Mouse (Mus musculus): ENCODE measurements around the gene Cnnm2. TPM values are rescaled to one million over a fixed set of nuclear protein-coding genes. Genes with fewer than 3 reads are reported as not detected.
"Not testable (repeated sequence)": the region's sequence is repeated elsewhere in the genome, so short reads cannot be mapped to it uniquely, and the experiment has no call there.

Gene Cnnm2
- polyA plus RNA-seq, 1 experiment from 2014 or later: 3.9 TPM

DNA sequence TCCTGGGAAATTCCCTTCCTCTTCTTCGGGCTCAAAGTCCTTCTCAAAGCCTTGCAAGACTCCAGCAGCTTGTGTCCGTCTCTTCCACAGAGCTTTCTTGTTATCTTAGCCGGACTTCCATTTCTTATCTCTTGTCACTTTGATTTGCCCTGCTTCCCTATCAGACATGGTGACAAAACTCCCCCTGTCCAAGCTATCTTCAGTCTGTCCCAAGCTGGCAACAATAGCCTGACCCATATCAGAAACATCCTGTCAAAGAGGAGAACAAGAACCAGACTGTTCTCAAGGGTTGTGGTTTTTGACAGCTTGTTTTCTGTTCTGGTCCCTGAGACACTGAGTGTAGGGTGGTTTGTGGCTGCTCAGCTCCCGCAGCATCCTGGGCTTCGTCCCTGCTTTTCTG, 26.2 kb upstream of the Cnnm2 start:
- H3K27me3 ChIP-seq: no peaks in the 10 kb centered on the region
- WGBS: 72% methylated on average over 5 of the region's 5 CpGs
- no peaks in the 10 kb centered on the region for H3K36me3 ChIP-seq (replicated peaks)
- H3K4me2 ChIP-seq: no peak overlapping the region
- no peaks in the 10 kb centered on the region for H3K4me1 ChIP-seq
- no peaks in the 10 kb centered on the region for H3K9me3 ChIP-seq
- no peak overlapping the region for H3K9ac ChIP-seq
- H3K4me3 ChIP-seq (replicated peaks): no peak overlapping the region
- no peak overlapping the region for H3K27ac ChIP-seq
- ATAC-seq (ENCODE audit: low FRiP score): no peak

DNA sequence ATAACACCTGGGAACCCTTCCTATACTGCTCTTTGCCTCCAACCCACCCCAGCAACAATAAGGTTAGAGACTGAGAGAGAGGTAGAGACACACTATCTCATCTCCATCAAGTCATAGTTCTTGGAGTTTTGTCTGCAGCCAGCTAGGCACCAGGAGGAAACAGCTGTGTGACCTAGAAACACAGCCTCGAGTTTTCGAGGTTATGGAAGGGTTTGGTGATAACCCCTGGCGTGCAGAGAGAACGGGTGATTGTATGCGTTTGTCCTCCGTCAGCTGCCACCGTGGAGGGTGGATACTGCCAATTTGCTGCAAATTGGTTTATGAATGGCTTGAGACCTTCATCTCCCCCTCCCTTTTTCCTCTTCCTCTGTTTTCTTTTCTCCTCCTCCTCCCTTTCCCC, 24.3 kb upstream of the Cnnm2 start:
- H3K9me3 ChIP-seq: no peaks in the 10 kb centered on the region
- H3K27me3 ChIP-seq: no peaks in the 10 kb centered on the region
- no peak for ATAC-seq (ENCODE audit: low FRiP score)
- H3K27ac ChIP-seq: no peak overlapping the region
- H3K4me2 ChIP-seq: no peak overlapping the region
- WGBS: 87% methylated on average over 7 of the region's 7 CpGs
- H3K4me3 ChIP-seq (replicated peaks): no peak overlapping the region
- no peak overlapping the region for H3K9ac ChIP-seq
- no peaks in the 10 kb centered on the region for H3K36me3 ChIP-seq (replicated peaks)
- no peaks in the 10 kb centered on the region for H3K4me1 ChIP-seq

DNA sequence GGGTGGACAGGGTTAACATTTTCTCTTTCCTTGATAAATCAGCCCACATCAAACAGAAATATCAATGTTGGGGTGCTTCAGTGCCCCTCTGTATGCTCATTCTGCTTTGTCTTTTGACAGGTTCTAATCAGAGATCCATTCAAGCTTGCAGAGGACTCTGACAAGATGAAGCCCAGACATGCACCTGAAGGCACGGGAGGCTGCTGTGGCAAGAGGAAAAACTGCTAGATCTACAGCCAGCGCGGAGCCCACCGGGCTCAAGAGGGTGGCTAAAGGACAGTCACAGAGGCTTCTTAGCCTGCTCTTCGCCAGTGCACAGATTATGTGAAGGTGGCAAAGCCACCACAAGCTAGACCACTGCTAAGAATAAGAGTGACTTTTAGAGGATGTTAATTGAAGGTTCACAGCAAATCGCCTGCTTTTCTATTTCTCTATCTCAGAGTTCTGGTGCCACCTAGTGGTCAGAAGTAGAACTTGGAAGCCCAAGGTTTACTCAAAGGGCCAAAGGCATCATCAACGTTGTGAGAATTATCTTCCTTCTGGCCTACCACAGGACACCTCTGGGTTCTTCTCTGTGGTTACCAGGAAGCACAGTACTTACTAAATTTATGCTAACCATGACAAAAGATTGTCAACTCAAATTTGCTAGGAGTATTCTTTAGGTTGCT, 20.9 kb upstream of the Cnnm2 start:
- Histone ChIP-seq H3K4me2 (no peak overlapping the region), H3K4me3 (replicated peaks) (no peak overlapping the region), H3K9me3 (no peaks in the 10 kb centered on the region), H3K27ac (no peak overlapping the region), H3K9ac (no peak overlapping the region), H3K36me3 (replicated peaks) (no peaks in the 10 kb centered on the region), H3K27me3 (no peaks in the 10 kb centered on the region), H3K4me1 (no peaks in the 10 kb centered on the region)
- ATAC-seq (ENCODE audit: low FRiP score): no peak
- 54% methylated on average over 7 of the region's 7 CpGs for WGBS

DNA sequence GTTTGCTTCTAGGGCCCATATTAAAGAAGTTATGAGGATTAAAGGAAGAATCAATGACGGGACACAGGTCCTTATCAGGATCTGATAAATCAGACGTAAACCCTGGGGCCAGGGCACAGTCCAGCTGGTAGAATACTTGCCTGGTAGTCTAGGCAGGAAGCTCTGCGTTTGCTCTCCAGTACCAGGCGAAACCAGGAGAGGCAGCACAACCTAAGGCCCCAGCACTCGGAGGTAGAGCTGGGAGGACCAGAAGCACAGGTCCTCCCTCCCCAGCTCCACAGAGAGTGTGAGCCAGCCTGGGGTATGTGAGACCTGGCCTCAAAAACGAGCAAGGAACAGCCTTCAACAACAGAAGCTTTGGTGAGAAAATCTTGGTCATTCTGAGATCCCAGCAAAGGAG, 19.8 kb upstream of the Cnnm2 start:
- no peak overlapping the region for H3K4me2 ChIP-seq
- 60% methylated on average over 6 of the region's 6 CpGs for WGBS
- H3K4me1 ChIP-seq: no peaks in the 10 kb centered on the region
- no peak for ATAC-seq (ENCODE audit: low FRiP score)
- no peak overlapping the region for H3K27ac ChIP-seq
- no peak overlapping the region for H3K4me3 ChIP-seq (replicated peaks)
- H3K36me3 ChIP-seq (replicated peaks): no peaks in the 10 kb centered on the region
- H3K27me3 ChIP-seq: no peaks in the 10 kb centered on the region
- no peak overlapping the region for H3K9ac ChIP-seq
- no peaks in the 10 kb centered on the region for H3K9me3 ChIP-seq

DNA sequence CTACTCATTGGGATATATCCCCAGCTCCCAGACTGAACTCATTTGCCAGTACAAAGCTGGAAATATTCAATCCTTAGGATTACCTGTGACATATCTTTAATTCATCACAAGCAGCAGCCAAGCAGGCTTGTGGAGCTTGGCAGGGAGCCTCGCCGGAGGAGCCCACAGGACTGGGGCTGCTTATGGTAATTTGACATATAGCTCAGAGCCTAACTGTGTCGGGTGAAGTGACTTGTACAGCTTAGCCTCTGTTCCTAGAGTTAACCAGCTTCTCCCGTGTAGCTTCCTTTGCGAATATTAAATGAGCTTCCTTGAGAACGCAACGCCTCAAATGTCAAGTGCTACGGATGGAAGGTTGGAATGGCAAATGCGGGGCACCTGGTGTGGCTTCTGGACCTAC, 16.7 kb upstream of the Cnnm2 start:
- WGBS: 71% methylated on average over 9 of the region's 9 CpGs
- Histone ChIP-seq H3K4me2 (no peak overlapping the region), H3K27me3 (no peaks in the 10 kb centered on the region), H3K4me1 (no peaks in the 10 kb centered on the region), H3K27ac (no peak overlapping the region), H3K9me3 (no peaks in the 10 kb centered on the region), H3K9ac (no peak overlapping the region), H3K36me3 (replicated peaks) (no peaks in the 10 kb centered on the region), H3K4me3 (replicated peaks) (no peak overlapping the region)
- no peak for ATAC-seq (ENCODE audit: low FRiP score)

DNA sequence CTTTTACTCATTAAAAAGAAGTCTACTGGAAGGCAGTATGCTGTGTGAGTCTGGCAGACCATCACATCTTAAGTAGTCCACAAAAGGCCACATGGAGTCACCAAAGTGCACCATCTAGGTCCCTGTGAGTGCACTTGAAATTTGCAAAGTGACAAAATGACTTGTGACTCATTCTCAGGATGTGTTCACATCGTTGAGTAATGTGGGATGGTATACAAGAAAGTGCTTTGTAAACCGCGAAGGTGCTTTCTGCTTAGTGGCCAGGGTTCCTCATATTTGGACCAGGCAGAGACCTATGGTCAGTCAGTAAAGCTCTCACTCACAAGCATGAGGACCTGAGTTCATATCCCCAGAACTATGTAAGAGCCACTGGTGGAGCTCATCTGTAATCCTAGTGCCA, 13.6 kb upstream of the Cnnm2 start:
- no peaks in the 10 kb centered on the region for H3K4me1 ChIP-seq
- H3K9ac ChIP-seq: no peak overlapping the region
- no peaks in the 10 kb centered on the region for H3K36me3 ChIP-seq (replicated peaks)
- H3K4me2 ChIP-seq: no peak overlapping the region
- H3K4me3 ChIP-seq (replicated peaks): no peak overlapping the region
- H3K27ac ChIP-seq: no peak overlapping the region
- no peaks in the 10 kb centered on the region for H3K9me3 ChIP-seq
- ATAC-seq (ENCODE audit: low FRiP score): no peak
- no peaks in the 10 kb centered on the region for H3K27me3 ChIP-seq
- WGBS: 86% methylated on average over 3 of the region's 3 CpGs

DNA sequence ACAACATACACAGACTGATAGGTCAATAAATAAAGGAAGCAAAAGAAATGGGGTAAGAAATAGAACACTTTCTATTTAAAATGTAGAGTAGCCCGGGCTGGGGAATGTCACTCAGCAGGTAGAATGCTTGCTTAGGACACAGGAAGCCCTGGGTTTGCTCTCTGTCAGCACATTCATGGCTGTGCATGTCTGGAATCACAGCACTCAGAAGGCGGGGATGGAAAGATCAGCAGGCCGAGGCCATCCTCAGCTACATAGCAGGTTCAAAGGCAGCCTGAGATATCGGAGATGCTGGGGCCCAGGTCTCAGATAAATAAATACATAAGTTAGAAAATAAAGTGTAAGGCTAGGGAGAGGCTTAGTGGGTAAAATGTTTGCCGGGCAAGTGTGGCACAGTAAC, 9.2 kb upstream of the Cnnm2 start:
- Histone ChIP-seq H3K27me3 (no peaks in the 10 kb centered on the region), H3K4me1 (no peaks in the 10 kb centered on the region), H3K4me2 (no peak overlapping the region), H3K9me3 (no peaks in the 10 kb centered on the region), H3K9ac (no peak overlapping the region), H3K4me3 (replicated peaks) (no peak overlapping the region), H3K27ac (no peak overlapping the region), H3K36me3 (replicated peaks) (no peaks in the 10 kb centered on the region)
- WGBS: 90% methylated on average over 5 of the region's 5 CpGs
- ATAC-seq (ENCODE audit: low FRiP score): no peak

DNA sequence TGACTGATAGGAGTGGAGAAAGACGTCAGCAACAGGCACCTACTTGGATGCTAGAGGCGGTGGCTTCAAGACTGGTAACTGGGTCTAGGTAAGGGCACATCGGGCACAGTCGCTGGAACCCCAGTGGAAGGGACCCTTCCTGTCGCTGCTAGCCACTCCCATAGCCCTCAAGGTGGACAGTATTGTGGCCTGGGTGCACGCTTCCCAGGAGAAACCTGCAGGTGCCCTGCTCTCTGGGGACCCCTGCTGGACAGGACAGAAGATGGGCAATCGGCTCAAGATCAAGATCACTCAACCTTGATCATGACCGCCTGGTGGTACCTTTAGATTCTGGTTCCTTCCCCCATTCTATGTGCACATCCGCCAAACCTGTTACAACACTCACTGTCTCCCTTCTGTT, 6.3 kb upstream of the Cnnm2 start:
- Histone ChIP-seq H3K27ac (no peak overlapping the region), H3K4me3 (replicated peaks) (no peak overlapping the region), H3K9ac (no peak overlapping the region), H3K4me1 (no peaks in the 10 kb centered on the region), H3K4me2 (no peak overlapping the region), H3K36me3 (replicated peaks) (no peaks in the 10 kb centered on the region), H3K27me3 (peaks cover 13% of the 10 kb centered on the region), H3K9me3 (no peaks in the 10 kb centered on the region)
- ATAC-seq (ENCODE audit: low FRiP score): no peak
- WGBS: 56% methylated on average over 9 of the region's 9 CpGs

DNA sequence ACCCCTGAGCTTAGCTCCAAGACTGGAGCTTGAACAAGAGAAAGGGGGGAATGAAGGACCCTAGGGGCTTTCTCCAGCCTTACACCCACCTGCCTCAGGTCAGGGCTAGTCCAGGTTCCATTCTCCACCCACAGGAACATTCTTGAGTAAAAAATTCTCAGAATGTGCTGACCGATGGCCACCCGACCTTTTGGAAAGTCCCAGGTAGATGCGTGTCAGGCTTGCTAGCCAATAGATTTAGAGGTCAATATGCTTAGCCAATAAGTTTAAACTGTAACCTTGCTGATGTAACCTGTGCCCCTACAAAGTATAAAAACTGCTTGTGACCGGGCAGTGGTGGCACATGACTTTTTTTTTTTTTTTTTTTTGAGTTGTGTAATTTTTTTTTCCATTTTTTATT, 5.2 kb upstream of the Cnnm2 start:
- Histone ChIP-seq H3K4me2 (no peak overlapping the region), H3K9ac (no peak overlapping the region), H3K4me3 (replicated peaks) (no peak overlapping the region), H3K27me3 (peaks cover 13% of the 10 kb centered on the region), H3K36me3 (replicated peaks) (no peaks in the 10 kb centered on the region), H3K9me3 (no peaks in the 10 kb centered on the region), H3K4me1 (peaks cover 3% of the 10 kb centered on the region; the same call in 1 of the 2 replicates), H3K27ac (no peak overlapping the region)
- no peak for ATAC-seq (ENCODE audit: low FRiP score)
- 85% methylated on average over 4 of the region's 4 CpGs for WGBS

DNA sequence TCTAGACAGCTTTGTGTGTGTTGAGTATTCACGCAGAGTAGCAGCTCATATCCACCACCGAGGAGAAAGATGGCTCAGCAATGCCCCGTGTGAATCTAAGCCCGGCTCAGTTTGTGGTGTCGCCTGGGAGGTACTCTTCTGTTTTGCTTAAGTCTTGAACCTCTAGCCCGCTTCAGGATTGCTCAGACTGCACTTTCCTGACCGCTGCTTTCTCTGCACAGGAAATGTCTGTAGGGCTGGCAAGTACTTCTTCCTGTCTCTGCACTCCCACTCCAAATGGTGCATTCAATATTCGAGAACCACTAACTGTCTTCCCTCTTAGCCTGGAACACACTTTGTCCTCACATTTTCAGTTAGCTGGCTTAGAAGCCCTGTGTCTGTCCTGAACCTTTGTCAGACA, 2.3 kb upstream of the Cnnm2 start:
- Histone ChIP-seq H3K4me3 (replicated peaks) (no peak overlapping the region), H3K9me3 (no peaks in the 10 kb centered on the region), H3K36me3 (replicated peaks) (no peaks in the 10 kb centered on the region), H3K4me2 (no peak overlapping the region), H3K4me1 (peaks cover 18% of the 10 kb centered on the region), H3K27ac (no peak overlapping the region), H3K9ac (no peak overlapping the region), H3K27me3 (peaks cover 31% of the 10 kb centered on the region)
- no peak for ATAC-seq (ENCODE audit: low FRiP score)
- 71% methylated on average over 8 of the region's 8 CpGs for WGBS

DNA sequence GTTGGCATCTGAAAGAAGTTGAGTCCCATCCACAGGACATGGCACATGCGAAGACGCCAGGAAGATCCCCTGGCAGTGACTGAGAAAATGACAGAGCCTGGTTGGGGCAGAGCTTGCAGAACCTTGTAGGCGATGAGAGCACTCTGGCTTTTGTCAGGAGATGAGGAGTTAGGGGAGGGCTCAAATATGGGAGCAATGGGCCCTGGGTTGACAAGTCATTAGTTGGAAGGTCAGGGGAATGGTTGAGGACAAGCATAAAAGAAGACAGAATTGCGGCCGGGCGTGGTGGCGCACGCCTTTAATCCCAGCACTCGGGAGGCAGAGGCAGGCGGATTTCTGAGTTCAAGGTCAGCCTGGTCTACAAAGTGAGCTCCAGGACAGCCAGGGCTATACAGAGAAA, 1.5 kb upstream of the Cnnm2 start:
- H3K9me3 ChIP-seq; ATAC-seq (ENCODE audit: low FRiP score); H3K36me3 ChIP-seq (replicated peaks); H3K4me2 ChIP-seq; H3K9ac ChIP-seq; H3K27ac ChIP-seq; H3K4me3 ChIP-seq (replicated peaks): not testable (repeated sequence)
- 86% methylated on average over 10 of the region's 10 CpGs for WGBS
- H3K4me1 ChIP-seq: peaks cover 26% of the 10 kb centered on the region
- peaks cover 39% of the 10 kb centered on the region for H3K27me3 ChIP-seq

DNA sequence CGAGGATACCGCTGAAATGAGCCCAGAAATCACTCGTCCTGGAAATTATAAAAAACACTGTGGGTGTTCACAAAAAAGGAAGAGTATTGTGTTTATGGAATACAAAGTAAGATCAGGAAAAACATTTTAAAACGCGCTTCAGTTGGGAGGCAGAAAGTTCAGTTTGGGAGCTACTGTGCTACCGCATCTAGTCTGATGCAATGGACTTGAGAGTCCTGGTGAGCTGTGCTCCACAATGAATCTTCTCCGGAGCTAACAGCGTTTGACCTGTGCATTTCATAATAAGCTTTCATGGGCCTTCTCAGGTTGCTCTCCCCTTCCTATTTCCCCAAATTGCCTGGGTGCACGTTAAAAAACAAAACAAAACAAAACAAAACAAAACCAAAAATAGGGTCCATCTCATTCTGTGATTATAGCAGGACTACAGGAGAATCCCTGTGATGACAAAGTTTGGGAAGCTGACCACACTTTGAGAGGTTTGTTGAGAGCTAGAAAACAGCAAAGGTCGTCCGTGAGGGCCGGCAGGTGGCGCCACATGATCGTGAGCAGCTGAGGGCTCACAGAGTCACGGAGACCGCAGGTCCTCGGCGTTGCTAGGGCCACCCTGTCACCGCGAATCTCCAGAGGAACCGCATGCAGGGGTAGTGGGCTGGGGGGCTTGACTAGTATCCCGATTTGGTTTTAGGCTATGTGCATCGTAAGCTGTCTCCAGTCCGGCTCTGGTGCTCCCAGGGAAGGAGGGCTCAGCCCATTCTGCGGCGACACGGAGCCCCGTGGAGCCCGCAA, 828 bp upstream of the Cnnm2 start:
- Histone ChIP-seq H3K4me1 (peaks cover 30% of the 10 kb centered on the region), H3K27me3 (peaks cover 40% of the 10 kb centered on the region), H3K9me3 (no peaks in the 10 kb centered on the region), H3K9ac (no peak overlapping the region), H3K36me3 (replicated peaks) (no peaks in the 10 kb centered on the region), H3K27ac (peak overlapping the region; percentile 69), H3K4me3 (replicated peaks) (peak overlapping the region; percentile 84), H3K4me2 (peak overlapping the region; percentile 96)
- ATAC-seq (ENCODE audit: low FRiP score): peak; percentile 71
- 18% methylated on average over 29 of the region's 29 CpGs for WGBS

DNA sequence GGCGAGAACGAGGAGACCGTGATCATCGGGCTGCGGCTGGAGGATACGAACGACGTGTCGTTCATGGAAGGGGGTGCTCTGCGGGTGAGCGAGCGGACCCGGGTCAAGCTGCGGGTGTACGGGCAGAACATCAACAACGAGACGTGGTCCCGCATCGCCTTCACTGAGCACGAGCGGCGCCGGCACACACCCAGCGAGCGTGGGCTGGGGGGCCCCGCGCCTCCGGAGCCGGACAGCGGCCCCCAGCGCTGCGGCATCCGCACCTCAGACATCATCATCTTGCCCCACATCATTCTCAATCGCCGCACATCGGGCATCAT, 535 bp downstream of the Cnnm2 start:
- H3K4me2 ChIP-seq: peak overlapping the region; percentile 96
- under 1% methylated on average over 36 of the region's 36 CpGs for WGBS
- H3K27me3 ChIP-seq: peaks cover 40% of the 10 kb centered on the region
- H3K36me3 ChIP-seq (replicated peaks): no peaks in the 10 kb centered on the region
- ATAC-seq (ENCODE audit: low FRiP score): peak; percentile 10
- H3K9me3 ChIP-seq: no peaks in the 10 kb centered on the region
- peaks cover 38% of the 10 kb centered on the region for H3K4me1 ChIP-seq
- H3K4me3 ChIP-seq (replicated peaks): peak overlapping the region; percentile 84
- H3K9ac ChIP-seq: peak overlapping the region; percentile 76
- peak overlapping the region; percentile 86 for H3K27ac ChIP-seq

Data from forebrain, embryonic 12.5 days (tissue).